Mouse (Mus musculus) erythroblast, adult 5-6 weeks (primary cell): Measurements from ENCODE around the gene Afg1l. TPM values are rescaled to one million over a fixed set of nuclear protein-coding genes. Genes with fewer than 3 reads are reported as not detected.

Experiments
- ATAC-seq: replicated peaks from 2 replicates; pipeline ENCODE4 v1.8.0; 2016; ENCODE audit warnings: moderate number of reproducible peaks, mild to moderate bottlenecking, moderate TSS enrichment, inconsistent platforms; ENCODE audit not compliant: poor library complexity, low FRiP score, severe bottlenecking
- total RNA-seq, 2 experiments: library from RNA; stranded (forward) in 1 of 2; stranded (reverse) in 1 of 2; fragments of 150-400 nt in 1 of 2; fragments of 200-764, 138-1000 nt in 1 of 2; gene quantifications; 2 replicates each; pipeline versions ENCODE4 v1.2.3 to v1.2.4; 2015 to 2017; ENCODE audit warnings: low replicate concordance in 2 of 2

Gene Afg1l
- total RNA-seq, 2 experiments from 2014 or later, result 1.8 TPM; not detected in 1

GRCm38 (mm10) chr10:42273760-42274691, 204.3 kb downstream of the Afg1l start:
- ATAC-seq, result peak; percentile 39

GRCm38 (mm10) chr10:42273403-42273759, 205.0 kb downstream of the Afg1l start:
- no peak for ATAC-seq

GRCm38 (mm10) chr10:42271454-42272230, 206.7 kb downstream of the Afg1l start:
- no peak for ATAC-seq

- ATAC-seq, result no peak
Measured at GRCm38 (mm10) chr10:42270277-42271083, 207.9 kb downstream of the Afg1l start.

GRCm38 (mm10) chr10:42269281-42270025, 208.9 kb downstream of the Afg1l start:
- ATAC-seq, result peak; percentile 16

- ATAC-seq, result no peak
Measured at GRCm38 (mm10) chr10:42267811-42268545, 210.4 kb downstream of the Afg1l start.

- peak; percentile 80 for ATAC-seq
Measured at GRCm38 (mm10) chr10:42265021-42265689, 213.2 kb downstream of the Afg1l start.

- ATAC-seq, result no peak
Measured at GRCm38 (mm10) chr10:42264195-42264594, 214.2 kb downstream of the Afg1l start.

- no peak for ATAC-seq
Measured at GRCm38 (mm10) chr10:42263701-42264100, 214.7 kb downstream of the Afg1l start.

Other genes with a start within 250 kb of the Afg1l start
- gene Foxo3, start 201.8 kb downstream of the Afg1l start, total RNA-seq (2015; ENCODE audit: low replicate concordance), result 160 and 187 TPM in 2 replicates
- gene Foxo3, start 201.8 kb downstream of the Afg1l start, total RNA-seq (2017; ENCODE audit: low replicate concordance), result 378 and 459 TPM in 2 replicates
- gene Snx3, start 23.5 kb upstream of the Afg1l start, total RNA-seq (2015; ENCODE audit: low replicate concordance), result 116 and 134 TPM in 2 replicates
- 46.3 and 58.3 TPM in 2 replicates for gene Snx3, start 23.5 kb upstream of the Afg1l start, total RNA-seq (2017; ENCODE audit: low replicate concordance)
- not detected in 2 replicates for gene Nr2e1, start 105.1 kb upstream of the Afg1l start, total RNA-seq (2015; ENCODE audit: low replicate concordance)
- gene Nr2e1, start 105.1 kb upstream of the Afg1l start, total RNA-seq (2017; ENCODE audit: low replicate concordance), result not detected in 2 replicates
- gene Ostm1, start 105.3 kb upstream of the Afg1l start, total RNA-seq (2015; ENCODE audit: low replicate concordance), result 14.6 and 24.2 TPM in 2 replicates
- 14.7 and 18.0 TPM in 2 replicates for gene Ostm1, start 105.3 kb upstream of the Afg1l start, total RNA-seq (2017; ENCODE audit: low replicate concordance)